Mouse (Mus musculus) lung, postnatal 36 days (tissue): ENCODE data around the gene Cbfa2t2.

Experiments used
- DNase-seq: peaks from one replicate; pipeline ENCODE4 v3.0.0; 2022; ENCODE audit warnings: mixed read lengths

Cbfa2t2 gene

DNA sequence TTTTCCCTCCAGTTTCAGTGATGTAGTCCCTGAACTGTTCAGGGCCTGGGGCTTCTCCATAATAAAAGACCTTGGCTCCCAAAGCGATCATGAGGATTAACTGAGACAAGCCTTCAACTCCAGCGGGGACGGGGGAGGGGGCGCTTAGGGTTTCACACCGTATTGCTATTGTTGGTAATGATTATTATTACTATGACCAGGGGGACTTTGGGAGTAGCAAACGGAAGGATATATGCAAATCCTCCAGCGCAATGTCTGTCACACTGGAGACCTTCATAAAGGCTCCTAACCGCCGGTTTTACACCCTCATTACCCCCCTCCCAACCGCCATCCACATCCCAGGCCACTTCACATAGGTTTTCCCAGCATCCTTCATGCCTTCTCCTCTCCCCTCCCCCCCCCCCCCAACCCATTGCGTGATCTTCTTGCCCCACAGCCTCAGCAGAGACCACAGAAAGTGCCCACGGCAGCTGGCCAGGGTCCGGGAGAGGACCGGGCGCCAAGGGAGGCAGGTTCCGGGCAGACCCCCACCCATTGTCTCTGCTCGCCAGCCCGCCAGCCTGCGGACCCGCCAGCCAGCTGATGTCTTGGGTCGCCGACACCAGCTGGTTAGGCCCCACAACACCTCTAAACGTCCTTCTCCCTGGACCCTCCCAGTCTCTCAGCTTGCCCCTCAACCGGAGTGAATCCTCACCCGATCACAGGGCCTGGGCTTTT is 9.9 kb upstream of the Cbfa2t2 start:
- no peak for DNase-seq

DNA sequence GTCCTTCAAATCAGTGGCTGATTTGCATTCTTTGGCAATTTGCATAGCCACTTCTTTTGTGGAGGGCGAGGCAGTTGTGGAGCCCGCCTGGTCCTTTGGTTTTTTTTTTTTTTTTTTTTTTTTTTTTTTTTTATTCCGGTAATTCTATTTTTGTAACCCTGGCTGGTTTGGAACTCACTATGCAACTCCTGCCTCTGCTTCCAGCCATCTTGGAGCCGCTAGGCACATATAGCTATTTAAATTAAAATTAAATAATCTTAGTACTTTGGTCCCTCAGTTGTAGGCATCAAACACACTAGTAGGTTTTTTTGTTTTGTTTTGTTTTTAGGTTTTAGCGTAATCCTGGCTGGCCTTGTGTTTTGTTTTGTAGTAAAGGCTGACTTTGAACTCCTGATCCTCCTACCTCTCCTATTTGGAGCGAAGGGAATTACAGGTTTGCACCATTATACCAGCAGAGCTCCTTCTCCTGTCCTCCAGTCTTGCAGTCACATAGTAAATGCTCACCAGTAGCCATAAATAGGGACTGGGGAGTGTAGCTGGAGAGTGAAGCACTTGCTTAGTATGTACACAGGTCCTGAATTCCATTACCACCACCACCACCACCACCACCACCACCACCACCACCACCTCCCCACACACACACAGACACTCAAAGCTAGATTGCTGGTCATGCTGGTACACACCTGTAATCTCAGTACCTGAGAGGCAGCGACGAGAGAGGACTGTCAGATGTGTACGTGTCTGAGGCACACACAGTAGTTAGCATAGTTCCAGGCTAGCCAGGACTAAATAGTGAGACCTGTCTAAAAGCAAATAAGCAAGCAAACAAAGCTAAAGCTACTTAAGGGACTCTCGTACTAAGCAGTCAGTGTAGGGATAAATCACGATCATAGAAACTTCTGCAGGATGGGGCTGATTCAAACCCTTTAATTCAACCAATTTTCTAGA is 9.1 kb upstream of the Cbfa2t2 start:
- no peak for DNase-seq

- DNase-seq, result peak; percentile 79
These were observed 8.4 kb upstream of the Cbfa2t2 start for GRCm38 (mm10) chr2:154427853-154428360.

DNA sequence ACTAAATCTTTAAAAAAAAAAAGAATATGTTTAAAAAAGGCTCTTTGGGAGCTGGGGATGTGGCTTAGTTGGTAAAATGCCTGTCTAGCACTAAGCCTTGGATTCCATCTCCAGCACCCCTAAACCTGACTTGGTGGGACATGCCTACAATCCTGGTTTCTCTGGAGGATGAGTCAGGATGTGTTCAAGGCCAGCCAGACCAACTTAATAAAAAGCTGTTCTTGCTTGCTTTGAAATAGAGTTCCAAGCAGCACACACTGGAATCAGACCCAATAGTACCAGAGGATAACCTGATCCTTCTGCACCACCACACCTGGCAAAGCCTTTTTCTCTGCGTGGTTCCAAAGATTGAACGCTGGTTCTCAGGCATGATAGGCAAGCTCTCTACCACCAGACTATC is 5.7 kb upstream of the Cbfa2t2 start:
- no peak for DNase-seq

DNA sequence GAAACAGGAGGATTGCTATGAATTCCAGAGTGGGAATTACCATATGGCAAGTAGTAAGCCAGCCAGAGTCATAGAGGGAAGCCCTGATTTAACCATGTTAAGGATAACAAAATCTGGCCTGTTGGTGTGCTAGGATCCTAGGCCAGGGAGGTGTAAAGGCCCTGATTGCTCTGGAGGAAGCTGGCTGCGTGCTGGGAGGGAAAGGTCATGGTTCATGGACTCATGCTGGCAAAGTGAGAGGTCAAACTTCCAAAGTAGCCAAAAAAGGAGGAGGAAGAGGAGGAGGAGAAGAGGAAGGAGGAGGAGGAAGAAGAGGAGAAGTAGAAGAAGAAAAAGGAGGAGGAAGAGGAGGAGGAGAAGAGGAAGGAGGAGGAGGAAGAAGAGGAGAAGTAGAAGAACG is 3.6 kb upstream of the Cbfa2t2 start:
- DNase-seq, result no peak

DNA sequence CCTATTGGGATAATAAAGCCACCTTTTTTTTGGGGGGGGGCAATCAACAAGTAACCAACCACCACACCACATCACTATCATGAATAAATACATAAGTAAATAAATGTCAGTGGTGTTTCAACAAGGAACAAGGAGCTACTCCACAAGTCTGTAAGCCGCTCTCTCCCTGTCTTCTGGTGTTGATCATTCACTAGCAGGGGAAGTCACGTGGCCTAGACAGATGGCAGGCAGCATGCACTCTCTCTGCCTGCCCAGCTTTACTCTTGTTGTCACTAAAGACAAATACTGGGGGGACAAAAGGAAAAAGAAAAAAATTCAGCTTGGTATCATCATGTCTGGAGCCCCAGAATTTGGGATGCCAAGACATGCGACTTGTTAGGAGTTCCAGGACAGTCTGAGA is 2.9 kb upstream of the Cbfa2t2 start:
- no peak for DNase-seq

DNA sequence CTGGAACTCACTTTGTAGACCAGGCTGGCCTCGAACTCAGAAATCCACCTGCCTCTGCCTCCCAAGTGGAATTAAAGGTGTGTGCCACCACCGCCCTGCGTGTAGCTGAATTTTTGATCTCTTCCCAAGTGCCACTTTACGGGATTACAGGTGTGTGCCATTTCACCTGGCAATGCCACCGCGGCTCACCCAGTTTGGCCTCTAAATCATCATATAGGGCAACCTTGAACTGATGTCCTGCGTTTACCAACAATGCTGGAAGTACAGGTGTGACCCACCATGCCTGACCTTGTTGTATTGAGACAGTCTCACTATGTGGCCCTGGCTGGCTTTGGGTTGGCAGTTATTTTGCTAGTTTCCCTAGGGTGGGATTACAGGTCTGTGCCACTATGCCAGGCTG is 1.6 kb upstream of the Cbfa2t2 start:
- no peak for DNase-seq

- DNase-seq, result peak; percentile 98
These were observed 214 bp upstream of the Cbfa2t2 start for GRCm38 (mm10) chr2:154436076-154436457.

DNA sequence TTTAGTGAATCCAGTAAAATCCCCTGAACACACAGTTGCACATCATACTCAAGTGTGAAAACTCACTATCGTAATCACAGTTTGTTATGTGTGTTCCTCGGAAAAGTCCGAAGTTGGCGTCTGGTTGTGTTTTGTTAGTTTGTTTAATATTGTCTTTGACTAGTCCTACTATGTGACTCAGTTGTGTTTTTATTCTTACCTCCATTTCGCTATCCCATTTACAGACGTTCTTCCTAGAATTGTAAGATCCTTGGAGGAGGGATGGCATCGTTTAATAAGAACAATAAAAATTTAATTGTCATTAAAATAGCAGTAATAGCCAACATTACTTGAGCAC is 878 bp downstream of the Cbfa2t2 start:
- DNase-seq, result no peak

- no peak for DNase-seq
These were observed 4.2 kb downstream of the Cbfa2t2 start for GRCm38 (mm10) chr2:154440453-154440852.

DNA sequence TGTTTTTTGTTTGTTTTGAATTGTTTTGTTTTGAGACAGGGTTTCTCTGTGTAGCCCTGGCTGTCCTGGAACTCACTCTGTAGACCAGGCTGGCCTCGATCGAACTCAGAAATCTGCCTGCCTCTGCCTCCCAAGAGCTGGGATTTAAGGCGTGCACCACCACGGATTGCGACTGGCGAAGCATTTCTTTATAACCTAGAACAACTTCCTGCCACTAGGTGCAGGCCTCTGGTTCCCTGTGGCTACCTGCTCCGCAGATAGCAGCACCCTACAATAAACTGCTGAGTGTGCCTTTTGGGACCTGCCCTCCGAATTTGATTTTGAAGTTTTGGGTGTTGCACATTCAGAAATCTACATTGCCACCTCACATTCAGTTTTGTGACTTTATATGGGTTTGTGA is 11.5 kb downstream of the Cbfa2t2 start:
- no peak for DNase-seq

DNA sequence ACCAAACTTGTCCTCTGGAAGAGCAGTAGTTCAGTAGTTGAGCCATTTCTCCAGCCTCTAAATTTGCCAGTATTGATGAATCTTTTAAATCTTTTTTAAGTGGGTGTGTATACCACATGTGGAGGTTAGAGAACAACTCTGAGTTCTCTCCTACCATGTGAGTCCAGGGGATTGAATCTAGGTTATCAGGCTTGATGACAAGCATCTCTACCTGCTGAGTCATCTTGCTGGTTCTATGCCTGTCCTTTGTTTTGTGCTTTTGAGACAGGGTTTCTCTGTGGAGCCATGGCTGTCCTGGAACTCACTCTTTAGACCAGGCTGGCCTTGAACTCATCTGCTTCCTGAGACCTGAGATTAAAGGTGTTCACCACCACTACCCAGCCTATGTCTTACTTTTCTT is 12.4 kb downstream of the Cbfa2t2 start:
- no peak for DNase-seq

DNA sequence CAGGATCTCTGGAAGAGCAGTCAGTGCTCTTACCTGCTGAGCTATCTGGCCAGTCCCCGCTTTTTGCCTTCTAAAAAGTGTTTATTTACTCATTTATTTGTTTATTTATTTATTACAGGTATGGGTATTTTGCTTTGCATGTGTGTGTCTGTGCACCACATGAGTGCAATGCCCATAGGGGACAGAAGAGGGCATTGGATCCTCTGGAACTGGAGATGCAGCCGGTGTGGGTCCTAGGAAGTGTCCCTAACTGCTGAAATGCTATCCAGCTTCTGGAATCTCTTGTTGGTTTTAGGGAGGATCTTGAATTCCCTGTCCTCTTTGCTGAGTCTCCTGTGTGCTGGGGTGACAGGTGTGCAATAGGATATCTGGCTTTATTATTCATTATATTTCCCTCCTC is 16.7 kb downstream of the Cbfa2t2 start:
- no peak for DNase-seq

- no peak for DNase-seq
These were observed 17.8 kb downstream of the Cbfa2t2 start for GRCm38 (mm10) chr2:154454099-154454498.

GRCm38 (mm10) chr2:154454605-154455004 is 18.3 kb downstream of the Cbfa2t2 start:
- no peak for DNase-seq

- DNase-seq, result peak; percentile 62
These were observed 19.5 kb downstream of the Cbfa2t2 start for GRCm38 (mm10) chr2:154455776-154456175.

DNA sequence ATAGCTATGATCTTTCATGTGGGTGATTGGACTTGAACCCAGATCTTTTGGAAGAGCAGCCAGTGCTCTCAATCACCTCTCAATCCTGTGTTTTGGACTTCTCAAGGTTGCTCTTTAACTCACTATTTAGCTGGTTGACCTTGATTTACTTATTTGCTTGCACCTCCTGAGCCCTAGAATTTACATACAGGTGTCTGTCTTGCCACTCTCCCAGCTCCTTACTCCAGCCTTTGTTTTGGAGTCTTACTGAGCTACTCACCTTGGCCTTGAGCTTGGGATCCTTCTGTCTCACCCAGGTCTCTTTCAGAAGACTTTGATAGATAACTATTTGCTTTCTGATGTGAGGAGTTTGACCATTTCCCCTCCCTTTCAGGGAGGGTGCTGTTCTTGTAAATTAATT is 20.3 kb downstream of the Cbfa2t2 start:
- no peak for DNase-seq

DNA sequence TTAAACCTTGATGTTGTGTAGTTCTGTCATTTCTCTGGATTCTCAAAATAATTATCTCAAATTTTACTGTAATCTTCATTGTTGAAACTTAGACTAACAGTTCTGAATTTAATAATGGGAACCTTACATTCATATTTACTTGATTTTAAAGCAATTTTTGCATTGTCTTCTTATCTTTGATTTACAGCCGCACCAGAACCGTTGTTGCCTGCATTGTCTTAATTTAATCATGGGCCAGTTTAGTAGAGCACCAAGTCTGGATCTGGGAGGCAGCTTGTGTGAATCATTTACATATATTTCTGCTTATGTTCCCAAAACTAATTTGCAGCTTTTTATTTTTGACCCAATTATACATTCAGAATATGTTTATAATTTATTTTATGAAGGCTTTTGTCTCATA is 23.0 kb downstream of the Cbfa2t2 start:
- DNase-seq, result no peak

DNA sequence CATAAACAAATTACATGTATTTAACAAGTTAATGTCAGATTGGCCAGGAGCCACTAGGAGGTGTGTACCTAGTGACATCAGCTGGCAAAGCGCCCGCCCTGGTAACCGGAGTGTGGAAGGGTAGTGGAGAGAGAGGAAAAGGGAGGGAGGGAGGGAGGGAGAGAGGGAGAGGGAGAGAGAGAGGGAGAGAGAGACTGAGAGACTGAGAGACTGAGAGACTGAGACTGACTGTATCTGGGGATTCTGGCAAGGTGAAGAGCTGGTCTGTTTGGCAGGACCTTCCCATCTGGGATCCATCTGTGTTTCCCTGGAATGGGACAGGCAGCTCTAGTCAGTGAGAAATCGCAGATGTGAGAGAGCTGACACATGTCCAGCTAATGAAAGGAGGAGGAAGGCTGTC is 23.6 kb downstream of the Cbfa2t2 start:
- peak; percentile 67 for DNase-seq

- DNase-seq, result no peak
These were observed 27.4 kb downstream of the Cbfa2t2 start for GRCm38 (mm10) chr2:154463621-154464198.

- no peak for DNase-seq
These were observed 29.6 kb downstream of the Cbfa2t2 start for GRCm38 (mm10) chr2:154465914-154466335.

DNA sequence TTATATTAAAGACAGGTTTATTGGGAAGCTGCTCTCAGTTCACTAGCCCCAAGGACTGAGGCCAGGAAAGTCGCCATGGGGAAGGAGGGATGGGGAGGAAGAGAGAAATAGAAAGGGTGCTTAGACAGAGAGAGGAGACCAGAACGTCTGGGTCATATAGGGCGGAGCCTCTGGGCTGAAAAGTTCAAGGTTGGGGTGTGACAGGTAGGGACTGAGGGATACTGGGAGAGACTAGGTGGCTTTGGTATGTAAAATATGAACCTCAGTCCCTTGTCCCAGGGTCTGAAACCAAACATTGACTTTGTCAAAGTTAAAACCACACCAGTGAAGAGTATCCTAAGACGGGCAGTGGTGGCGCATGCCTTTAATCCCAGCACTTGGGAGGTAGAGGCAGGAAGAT is 30.9 kb downstream of the Cbfa2t2 start:
- no peak for DNase-seq

DNA sequence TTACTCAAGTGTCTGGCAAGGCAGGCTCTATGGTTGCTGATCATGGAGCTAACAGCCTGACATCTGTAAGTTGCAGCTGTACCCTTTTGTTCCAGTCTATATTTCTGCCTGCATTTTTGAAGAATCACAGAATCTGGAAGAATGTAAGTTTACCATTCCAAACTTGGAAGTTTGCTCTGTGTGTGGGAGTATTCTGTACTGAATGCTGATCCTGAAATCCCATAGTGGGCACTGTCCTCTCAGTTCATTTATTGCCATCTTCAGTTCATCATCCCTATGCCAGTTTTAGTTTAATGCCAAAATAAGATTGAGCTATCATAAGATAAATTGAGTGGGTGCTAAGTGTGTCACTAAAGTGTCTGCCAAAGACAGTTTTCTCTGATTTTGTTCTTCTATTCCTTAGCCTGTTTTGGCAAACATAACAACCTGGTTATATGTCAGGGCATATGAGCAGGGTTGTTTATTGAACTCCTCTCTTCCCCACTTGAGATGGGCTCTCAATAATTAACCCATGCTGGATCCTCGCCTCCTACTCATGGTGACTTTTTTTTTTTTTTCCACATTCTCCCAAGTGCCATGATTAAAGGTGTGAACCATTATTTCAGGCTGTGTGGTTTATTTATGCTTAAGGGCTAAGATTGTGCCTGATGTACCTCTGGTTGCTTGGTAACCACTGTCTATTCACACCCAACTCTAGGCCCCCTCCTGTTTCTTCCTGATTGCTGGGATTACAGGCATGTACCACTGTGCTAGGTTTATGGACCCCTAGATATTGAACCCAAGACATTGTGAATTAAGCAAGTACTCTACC is 38.2 kb downstream of the Cbfa2t2 start:
- DNase-seq, result no peak
